Mouse (Mus musculus) heart, postnatal 0 days (tissue): ENCODE measurements around the gene Zfp853. TPM values are rescaled to one million over a fixed set of nuclear protein-coding genes. Genes with fewer than 3 reads are reported as not detected.

Source experiments
- ATAC-seq: fragments of 200-750 bp; cut with Nextera tagmentation; 2 replicates; pipeline ENCODE4 v1.8.0; 2017; ENCODE audit warnings: low read depth, moderate number of reproducible peaks, moderate library complexity; ENCODE audit not compliant: insufficient read depth
- DNase-seq: peaks from one replicate; pipeline ENCODE4 v3.0.0-alpha.2; 2016; ENCODE audit warnings: low spot score
- H3K27ac ChIP-seq: fragments of 300-500 bp; sonication (generic); 2 replicates; pipeline ENCODE4 v1.5.1; 2014; ENCODE audit warnings: low read depth, mild to moderate bottlenecking
- H3K27me3 ChIP-seq: fragments of 300-500 bp; sonication (generic); 2 replicates; pipeline ENCODE4 v1.6.1; 2014; ENCODE audit warnings: low read length, mixed read lengths; ENCODE audit not compliant: control insufficient read depth, insufficient read depth
- H3K36me3 ChIP-seq: fragments of 300-500 bp; sonication (generic); replicated peaks from 2 replicates; pipeline ENCODE4 v1.6.1; 2014; ENCODE audit warnings: low read length, mixed read lengths; ENCODE audit not compliant: control insufficient read depth, insufficient read depth
- H3K4me1 ChIP-seq: fragments of 300-500 bp; sonication (generic); 2 replicates; pipeline ENCODE4 v1.6.1; 2014; ENCODE audit warnings: antibody characterized with exemption; ENCODE audit not compliant: control insufficient read depth, insufficient read depth
- H3K4me2 ChIP-seq: fragments of 300-500 bp; sonication (generic); 2 replicates; pipeline ENCODE4 v1.6.1; 2014; ENCODE audit warnings: low read depth, mild to moderate bottlenecking, low read length, moderate library complexity
- H3K4me3 ChIP-seq: fragments of 300-500 bp; sonication (generic); 2 replicates; pipeline ENCODE4 v1.5.1; 2014; ENCODE audit warnings: low read depth, low read length
- H3K9ac ChIP-seq: fragments of 300-500 bp; sonication (generic); replicated peaks from 2 replicates; pipeline ENCODE4 v1.6.1; 2014; ENCODE audit warnings: low read depth, low read length, mixed read lengths
- H3K9me3 ChIP-seq: fragments of 300-500 bp; sonication (generic); replicated peaks from 2 replicates; pipeline ENCODE4 v1.6.1; 2016; ENCODE audit warnings: low read length; ENCODE audit not compliant: control insufficient read depth
- CTCF ChIP-seq: IDR thresholded peaks from 2 replicates; pipeline ENCODE4 v1.5.1; 2016; ENCODE audit warnings: antibody characterized with exemption, control low read depth, low read depth
- EP300 ChIP-seq: IDR thresholded peaks from 2 replicates; pipeline ENCODE4 v1.6.1; 2016; ENCODE audit warnings: antibody characterized with exemption, low read depth
- WGBS: fragments of 180-500 bp; shearing (Covaris S2); extraction: QIAGEN DNeasy Blood & Tissue Kit; methylation state at CpG from one replicate; pipeline ENCODE4 v1.1.7; 2014; 5-methylcytosine and 5-hydroxymethylcytosine counted together
- polyA plus RNA-seq: library from polyadenylated mRNA; unstranded; fragments of >200 nt; fragmentation: Nextera tagmentation; extraction: Ambion mirVana; gene quantifications from 2 replicates; pipeline ENCODE4 v1.2.1, GENCODE M21; 2015
- total RNA-seq: library from RNA; depleted of rRNA; stranded (reverse); fragments of >200 nt; gene quantifications from 2 replicates; pipeline ENCODE4 v1.2.3, GENCODE M21; 2014; ENCODE audit warnings: low replicate concordance

Zfp853 gene
- total and polyA plus RNA-seq, 2 experiments from 2014 or later: 0.04 TPM; not detected in 1

DNA sequence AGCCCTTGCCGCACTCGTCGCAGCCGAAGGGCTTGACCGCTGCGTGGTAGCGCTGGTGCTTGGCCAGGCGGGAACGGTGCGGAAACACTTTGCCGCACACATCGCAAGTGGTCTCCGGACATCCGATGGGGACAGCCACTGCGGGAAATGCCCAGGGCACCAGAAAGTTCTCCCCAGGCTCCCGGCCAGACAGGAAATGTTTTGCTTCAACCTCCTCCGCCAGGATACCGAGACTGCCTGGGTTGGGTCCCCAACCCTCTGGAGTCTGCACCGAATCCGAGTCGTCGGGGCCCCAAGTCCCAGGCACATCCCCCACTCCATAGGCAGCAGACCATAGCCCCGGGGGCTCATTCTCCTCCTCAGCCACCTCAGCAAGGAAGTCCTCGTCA lies 38.3 kb downstream of the Zfp853 start:
- Histone ChIP-seq H3K36me3 (peaks cover 19% of the 10 kb centered on the region), H3K9ac (no peak overlapping the region), H3K9me3 (no peaks in the 10 kb centered on the region), H3K4me3 (peak overlapping the region; percentile 51), H3K27ac (no peak overlapping the region), H3K4me2 (no peak overlapping the region), H3K4me1 (0 out of 2 replicates have a peak, but pooled peaks cover 8% of the 10 kb centered on the region), H3K27me3 (peaks cover 56% of the 10 kb centered on the region)
- TF ChIP-seq CTCF (no peak), EP300 (no peak)
- 55% methylated on average over 24 of the region's 24 CpGs for WGBS
- ATAC-seq: no peak
- DNase-seq: no peak

DNA sequence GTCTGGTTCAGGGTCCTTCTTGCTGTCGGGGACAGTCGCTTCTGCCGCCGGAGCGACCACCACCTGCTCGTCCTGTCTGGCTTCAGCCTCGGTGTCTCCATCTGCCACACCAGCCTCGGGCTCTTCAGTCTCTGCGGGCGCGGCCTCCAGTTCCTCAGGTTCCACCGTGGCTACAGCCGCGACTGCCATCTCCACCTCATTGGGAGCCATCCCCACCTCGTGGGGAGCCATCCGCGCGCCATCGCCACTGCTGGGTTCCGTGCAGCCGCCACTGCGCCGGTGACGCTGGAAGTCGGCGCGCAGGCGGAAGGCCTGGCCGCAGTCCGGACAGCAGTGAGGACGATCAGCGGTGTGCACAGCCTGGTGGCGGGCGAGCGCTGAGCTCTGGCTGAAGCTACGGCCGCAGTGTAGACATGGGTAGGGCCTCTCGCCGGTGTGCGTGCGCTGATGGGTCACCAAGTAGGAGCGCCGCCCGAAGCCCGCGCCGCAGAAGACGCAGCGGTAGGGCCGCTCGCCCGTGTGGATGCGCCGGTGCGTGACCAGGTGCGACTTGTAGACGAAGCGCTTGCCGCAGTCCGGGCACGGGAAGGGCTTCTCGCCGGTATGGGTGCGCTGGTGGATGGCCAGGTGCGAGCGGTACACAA lies 38.8 kb downstream of the Zfp853 start:
- ATAC-seq (no peak), DNase-seq (no peak)
- peak overlapping the region; percentile 51 for H3K4me3 ChIP-seq
- no peaks in the 10 kb centered on the region for H3K9me3 ChIP-seq
- peaks cover 56% of the 10 kb centered on the region for H3K27me3 ChIP-seq
- H3K27ac ChIP-seq: no peak overlapping the region
- H3K4me1 ChIP-seq: 0 out of 2 replicates have a peak, but pooled peaks cover 8% of the 10 kb centered on the region
- peaks cover 20% of the 10 kb centered on the region for H3K36me3 ChIP-seq
- no peak overlapping the region for H3K9ac ChIP-seq
- peak overlapping the region; percentile 79; the same call in 1 of the 2 replicates for H3K4me2 ChIP-seq
- WGBS: 39% methylated on average over 65 of the region's 66 CpGs
- no peak for TF ChIP-seq CTCF
- no peak for TF ChIP-seq EP300

DNA sequence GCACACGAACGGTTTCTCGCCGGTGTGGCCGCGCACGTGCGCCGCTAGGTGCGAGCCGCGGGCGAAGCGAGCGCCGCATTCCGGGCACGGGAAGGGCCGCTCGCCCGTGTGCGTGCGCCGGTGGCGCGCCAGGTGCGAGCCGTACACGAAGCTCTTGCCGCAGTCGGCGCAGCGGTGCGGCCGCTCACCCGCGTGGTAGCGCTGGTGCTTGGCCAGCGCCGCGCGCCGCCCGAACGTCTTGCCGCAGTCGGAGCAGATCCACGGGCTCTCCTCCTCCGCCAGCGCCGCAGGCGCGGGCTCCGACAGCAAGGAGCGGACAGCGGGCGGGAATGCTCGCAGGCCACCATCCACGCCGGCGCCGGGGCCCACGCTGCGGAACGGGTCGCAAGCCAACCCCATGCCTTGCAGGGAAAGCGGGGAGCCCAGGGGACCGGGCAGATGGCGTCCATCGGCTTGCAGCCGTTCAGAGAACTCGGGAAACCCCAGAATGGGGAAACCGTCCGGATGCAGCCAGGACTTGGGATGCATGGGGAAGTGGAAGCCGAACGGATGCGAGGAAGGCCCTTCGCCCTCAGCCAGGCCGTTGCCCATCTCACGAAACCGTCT lies 39.4 kb downstream of the Zfp853 start:
- peaks cover 25% of the 10 kb centered on the region for H3K36me3 ChIP-seq
- WGBS: 10% methylated on average over 78 of the region's 81 CpGs
- H3K9me3 ChIP-seq: no peaks in the 10 kb centered on the region
- ATAC-seq (no peak), DNase-seq (no peak)
- no peak overlapping the region for H3K27ac ChIP-seq
- H3K9ac ChIP-seq: no peak overlapping the region
- peak overlapping the region; percentile 51 for H3K4me3 ChIP-seq
- peak overlapping the region; percentile 79 for H3K4me2 ChIP-seq
- no peak for TF ChIP-seq CTCF
- TF ChIP-seq EP300: no peak
- peaks cover 56% of the 10 kb centered on the region for H3K27me3 ChIP-seq
- H3K4me1 ChIP-seq: 0 out of 2 replicates have a peak, but pooled peaks cover 8% of the 10 kb centered on the region

DNA sequence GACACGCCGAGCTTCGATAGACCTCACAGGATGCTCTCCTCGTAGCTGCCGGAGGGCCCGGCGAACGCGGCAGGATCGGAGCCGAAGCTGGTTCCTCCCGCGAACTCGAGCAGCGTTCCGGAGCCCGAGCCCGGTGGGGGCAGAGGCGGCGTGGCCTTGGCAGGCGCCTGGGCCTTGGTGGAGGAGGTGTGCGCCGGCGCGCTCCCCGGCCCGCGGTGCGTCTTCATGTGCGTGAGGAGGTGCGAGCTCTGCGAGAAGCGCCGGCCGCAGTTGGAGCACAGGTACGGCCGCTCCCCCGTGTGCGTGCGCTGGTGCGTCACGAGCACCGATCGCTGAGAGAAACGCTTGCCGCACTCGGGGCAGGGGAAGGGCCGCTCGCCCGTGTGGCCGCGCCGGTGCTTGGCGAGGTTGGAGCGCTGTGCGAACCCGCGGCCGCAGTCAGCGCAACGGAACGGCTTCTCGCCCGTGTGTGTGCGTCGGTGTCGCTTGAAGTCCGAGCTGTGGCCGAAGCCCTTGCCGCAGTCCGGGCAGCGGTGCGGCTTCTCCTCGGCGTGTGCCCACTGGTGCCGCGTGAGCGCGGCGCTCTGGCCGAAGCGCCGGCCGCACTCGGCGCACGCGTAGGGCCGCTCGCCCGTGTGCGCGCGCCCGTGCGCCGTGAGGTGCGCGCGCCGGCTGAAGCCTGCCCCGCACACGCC lies 40.1 kb downstream of the Zfp853 start:
- Histone ChIP-seq H3K4me1 (0 out of 2 replicates have a peak, but pooled peaks cover 8% of the 10 kb centered on the region), H3K27ac (no peak overlapping the region), H3K36me3 (peaks cover 32% of the 10 kb centered on the region), H3K9me3 (no peaks in the 10 kb centered on the region), H3K27me3 (peaks cover 56% of the 10 kb centered on the region), H3K4me3 (peak overlapping the region; percentile 51), H3K9ac (no peak overlapping the region), H3K4me2 (peak overlapping the region; percentile 79)
- 16% methylated on average over 89 of the region's 103 CpGs for WGBS
- DNase-seq: no peak
- TF ChIP-seq EP300 (no peak), CTCF (no peak)
- no peak; the same call in 1 of the 2 replicates for ATAC-seq

DNA sequence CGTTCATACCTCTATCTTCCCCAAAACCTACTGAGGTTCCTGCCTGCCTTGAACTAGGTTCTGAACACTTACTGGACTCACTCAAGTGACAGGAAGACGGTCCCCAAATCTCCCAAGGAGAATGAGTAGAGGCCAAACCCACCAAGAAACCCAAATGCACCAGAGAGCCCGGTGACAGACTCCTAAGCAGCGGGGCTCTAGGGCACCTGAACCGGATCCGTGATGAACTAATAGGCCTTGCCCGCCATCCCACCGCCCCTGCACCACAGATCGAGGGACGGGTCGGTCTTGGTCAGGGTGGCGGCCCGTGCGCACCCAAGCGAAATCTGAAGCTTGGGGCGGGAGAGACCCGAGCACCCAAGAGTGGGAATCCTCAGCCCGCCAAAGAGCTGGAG lies 40.6 kb downstream of the Zfp853 start:
- no peak for ATAC-seq
- no peak overlapping the region for H3K9ac ChIP-seq

More for the DNA sequence above, 40.6 kb downstream of the Zfp853 start:
- 57% methylated on average over 18 of the region's 18 CpGs for WGBS
- peak overlapping the region; percentile 51 for H3K4me3 ChIP-seq
- no peak for DNase-seq
- H3K27me3 ChIP-seq: peaks cover 56% of the 10 kb centered on the region
- TF ChIP-seq CTCF (no peak), EP300 (no peak)
- H3K9me3 ChIP-seq: no peaks in the 10 kb centered on the region
- 0 out of 2 replicates have a peak, but pooled peaks cover 8% of the 10 kb centered on the region for H3K4me1 ChIP-seq
- H3K4me2 ChIP-seq: peak overlapping the region; percentile 79; the same call in 1 of the 2 replicates
- H3K36me3 ChIP-seq: peaks cover 37% of the 10 kb centered on the region
- H3K27ac ChIP-seq: no peak overlapping the region
